ENCODE assay signal across 8 mouse cellular contexts in genomic region chr10:80827870-80828420, GRCm38 (mm10). TPM values are rescaled to one million over a fixed set of nuclear protein-coding genes. Genes with fewer than 3 reads are reported as not detected.
DNase-seq lines count a peak whose midpoint lies in the region; ATAC-seq and TF ChIP-seq lines count a peak whose summit lies in the region.

No protein-coding gene starts in this region.

- H3K4me3 ChIP-seq in heart, adult 2 months, result peak overlapping the region; percentile 98
- peak overlapping the region; percentile 93 for H3K4me3 ChIP-seq in ES-Bruce4 (ENCODE audit: low read depth, low read length)
- H3K4me3 ChIP-seq in heart, embryonic 15.5 days, result peak overlapping the region; percentile 82
- H3K4me3 ChIP-seq in liver, postnatal 0 days (ENCODE audit: low read depth, low read length), result peak overlapping the region; percentile 79

- H3K36me3 ChIP-seq in heart, adult 2 months (ENCODE audit: control insufficient read depth, insufficient read depth, low read length), result peaks cover 7% of the 10 kb centered on the region; the same call in 1 of the 2 replicates
- peaks cover 3% of the 10 kb centered on the region for H3K36me3 ChIP-seq in ES-Bruce4 (ENCODE audit: control insufficient read depth, insufficient read depth, low read length, poor library complexity, severe bottlenecking)
- H3K36me3 ChIP-seq in heart, embryonic 15.5 days, result peaks cover 19% of the 10 kb centered on the region
- H3K36me3 ChIP-seq in liver, postnatal 0 days (replicated peaks; ENCODE audit: insufficient read depth, low read length), result peaks cover 22% of the 10 kb centered on the region

- 46% methylated on average over 10 of the region's 10 CpGs for WGBS in heart, adult 2 months
- WGBS in heart, embryonic 15.5 days, result 62% methylated on average over 10 of the region's 10 CpGs
- WGBS in liver, postnatal 0 days (ENCODE audit: insufficient replicate concordance), result 74% methylated on average over 10 of the region's 10 CpGs

- peaks cover 7% of the 10 kb centered on the region for H3K79me2 ChIP-seq in heart, adult 2 months (replicated peaks; ENCODE audit: control insufficient read depth, insufficient read depth, low read length)

- peak overlapping the region; percentile 93 for H3K4me2 ChIP-seq in heart, embryonic 15.5 days
- H3K4me2 ChIP-seq in liver, postnatal 0 days (ENCODE audit: low read depth, low read length), result peak overlapping the region; percentile 96

- ATAC-seq in heart, embryonic 15.5 days (replicated peaks; ENCODE audit: insufficient number of reproducible peaks, insufficient read depth, low FRiP score, low read depth), result no peak
- ATAC-seq in liver, postnatal 0 days, result no peak

- no peak for TF ChIP-seq EP300 in heart, adult 2 months (IDR thresholded peaks at IDR 0.05; ENCODE audit: insufficient read depth, low read depth, low read length)
- TF ChIP-seq EP300 in ES-Bruce4 (IDR thresholded peaks at IDR 0.05; ENCODE audit: insufficient read depth, low read depth, low read length), result no peak
- TF ChIP-seq EP300 in liver, postnatal 0 days (IDR thresholded peaks at IDR 0.05; ENCODE audit: low read depth), result no peak

- no peak for DNase-seq in heart, adult 2 months
- DNase-seq in heart, postnatal 4 days, result no peak
- no peak for DNase-seq in liver, postnatal 0 days
- no peak for DNase-seq in spleen, postnatal 14 days (ENCODE audit: low spot score in 2 of 2)
- no peak for DNase-seq in kidney, postnatal 4 days
- DNase-seq in embryo, embryonic 9.5 days (ENCODE audit: extremely low spot score), result no peak

- no peaks in the 10 kb centered on the region for H3K27me3 ChIP-seq in heart, adult 2 months (ENCODE audit: control insufficient read depth, insufficient read depth, low read length)
- H3K27me3 ChIP-seq in ES-Bruce4 (ENCODE audit: control insufficient read depth, insufficient read depth, low read length, poor library complexity, severe bottlenecking), result no peaks in the 10 kb centered on the region
- no peaks in the 10 kb centered on the region for H3K27me3 ChIP-seq in heart, embryonic 15.5 days
- no peaks in the 10 kb centered on the region for H3K27me3 ChIP-seq in liver, postnatal 0 days (ENCODE audit: insufficient read depth, low read length)

- peaks cover 12% of the 10 kb centered on the region for H3K4me1 ChIP-seq in heart, adult 2 months (ENCODE audit: control insufficient read depth, insufficient read depth, low read length)
- H3K4me1 ChIP-seq in ES-Bruce4 (ENCODE audit: control insufficient read depth, insufficient read depth, low read length), result no peaks in the 10 kb centered on the region
- peaks cover 40% of the 10 kb centered on the region for H3K4me1 ChIP-seq in heart, embryonic 15.5 days (replicated peaks)
- peaks cover 47% of the 10 kb centered on the region for H3K4me1 ChIP-seq in liver, postnatal 0 days (ENCODE audit: insufficient read depth)

- H3K9me3 ChIP-seq in ES-Bruce4 (replicated peaks; ENCODE audit: control insufficient read depth, insufficient read depth, low read length, poor library complexity, severe bottlenecking), result no peaks in the 10 kb centered on the region
- no peaks in the 10 kb centered on the region for H3K9me3 ChIP-seq in heart, embryonic 15.5 days (replicated peaks)
- no peaks in the 10 kb centered on the region for H3K9me3 ChIP-seq in liver, postnatal 0 days (ENCODE audit: low read length)

- no peak for TF ChIP-seq CTCF in heart, adult 2 months (IDR thresholded peaks at IDR 0.05)
- no peak for TF ChIP-seq CTCF in ES-Bruce4 (IDR thresholded peaks at IDR 0.05; ENCODE audit: low read depth, low read length)
- no peak for TF ChIP-seq CTCF in liver, postnatal 0 days (IDR thresholded peaks at IDR 0.05; ENCODE audit: low read depth)

- no peak for TF ChIP-seq POLR2A in heart, adult 2 months (IDR thresholded peaks at IDR 0.05; ENCODE audit: insufficient read depth, low read depth, low read length)
- no peak for TF ChIP-seq POLR2A in ES-Bruce4 (IDR thresholded peaks at IDR 0.05; ENCODE audit: insufficient read depth, low read length)

- no peak overlapping the region; the same call in 1 of the 2 replicates for H3K27ac ChIP-seq in heart, adult 2 months
- H3K27ac ChIP-seq in ES-Bruce4 (ENCODE audit: insufficient read depth, low read length), result no peak overlapping the region
- no peak overlapping the region for H3K27ac ChIP-seq in heart, embryonic 15.5 days
- H3K27ac ChIP-seq in liver, postnatal 0 days (ENCODE audit: low read depth), result 0 out of 2 replicates have a peak overlapping the region, but pooled peaks have one; percentile 34

- intact Hi-C loops in heart, adult 2 months (cut with DNase I), result loop anchor here (2.0 kb wide), 1 partner anchor 29 kb away; the partner anchor contains the start of genes Plekhj1 and Sf3a2

- H3K9ac ChIP-seq in heart, adult 2 months (ENCODE audit: low read depth, low read length), result peak overlapping the region; percentile 92
- peak overlapping the region; percentile 88 for H3K9ac ChIP-seq in ES-Bruce4 (ENCODE audit: low read depth, poor library complexity, severe bottlenecking)
- peak overlapping the region; percentile 90 for H3K9ac ChIP-seq in heart, embryonic 15.5 days
- H3K9ac ChIP-seq in liver, postnatal 0 days (replicated peaks), result peak overlapping the region; percentile 87

RNA-seq across cellular contexts. Expression of gene Oaz1, which starts 1.5 kb away (rescaled TPM):
- total RNA-seq in heart, adult 2 months (2021), result 100 to 1,000 TPM; 850 to 914 TPM
- 1,001 and 1,201 TPM in 2 replicates for polyA plus RNA-seq in heart, adult 2 months (2012; rRNA removed)
- 1,000 to 10,000 TPM; 1,002 to 1,049 TPM for total RNA-seq in heart, postnatal 4 days (2021)
- 471 and 498 TPM in 2 replicates for polyA plus RNA-seq in ES-Bruce4 (2011; ENCODE audit: insufficient read depth, insufficient read length, low read depth, missing spikeins)
- 1,772 and 2,077 TPM in 2 replicates for polyA plus RNA-seq in heart, embryonic 15.5 days (2015; fragmentation: Nextera tagmentation; extraction: Ambion mirVana)
- polyA plus RNA-seq in liver, postnatal 0 days (2015; fragmentation: Nextera tagmentation; extraction: Ambion mirVana), result 1,017 and 1,029 TPM in 2 replicates

RNA-seq across cellular contexts. Expression of gene Jsrp1, which starts 14.6 kb away (rescaled TPM):
- 1 to 10 TPM in 1 of 2 experiments, under 1 TPM in 1; 0.25 to 1.1 TPM for total RNA-seq in heart, adult 2 months (2021)
- polyA plus RNA-seq in heart, adult 2 months (2012; rRNA removed), result 0.21 and 0.56 TPM in 2 replicates
- total RNA-seq in heart, postnatal 4 days (2021), result 1 to 10 TPM in 1 of 2 experiments, under 1 TPM in 1; 0.62 to 1.6 TPM
- 0.85 TPM in 1 of 2 replicates, not detected in the other for polyA plus RNA-seq in ES-Bruce4 (2011; ENCODE audit: insufficient read depth, insufficient read length, low read depth, missing spikeins)
- 4.0 and 5.1 TPM in 2 replicates for polyA plus RNA-seq in heart, embryonic 15.5 days (2015; fragmentation: Nextera tagmentation; extraction: Ambion mirVana)
- polyA plus RNA-seq in liver, postnatal 0 days (2015; fragmentation: Nextera tagmentation; extraction: Ambion mirVana), result 1.6 TPM in 1 of 2 replicates, not detected in the other

RNA-seq across cellular contexts. Expression of gene Lingo3, which starts 15.9 kb away (rescaled TPM):
- 10 to 100 TPM; 10.7 to 15.8 TPM for total RNA-seq in heart, adult 2 months (2021)
- 12.0 and 15.1 TPM in 2 replicates for polyA plus RNA-seq in heart, adult 2 months (2012; rRNA removed)
- 1 to 10 TPM; 1.8 to 2.5 TPM for total RNA-seq in heart, postnatal 4 days (2021)
- 1.2 and 2.4 TPM in 2 replicates for polyA plus RNA-seq in ES-Bruce4 (2011; ENCODE audit: insufficient read depth, insufficient read length, low read depth, missing spikeins)
- polyA plus RNA-seq in heart, embryonic 15.5 days (2015; fragmentation: Nextera tagmentation; extraction: Ambion mirVana), result 0.29 and 0.43 TPM in 2 replicates
- not detected in 2 replicates for polyA plus RNA-seq in liver, postnatal 0 days (2015; fragmentation: Nextera tagmentation; extraction: Ambion mirVana)

RNA-seq across cellular contexts. Expression of gene Amh, which starts 22.9 kb away (rescaled TPM):
- under 1 TPM; 0.18 TPM for total RNA-seq in heart, adult 2 months (2021)
- 0.15 and 0.25 TPM in 2 replicates for polyA plus RNA-seq in heart, adult 2 months (2012; rRNA removed)
- total RNA-seq in heart, postnatal 4 days (2021), result 1 to 10 TPM in 1 of 2 experiments, under 1 TPM in 1; 0.61 to 1.0 TPM
- polyA plus RNA-seq in ES-Bruce4 (2011; ENCODE audit: insufficient read depth, insufficient read length, low read depth, missing spikeins), result 0.40 TPM in 1 of 2 replicates, not detected in the other
- 0.16 and 0.19 TPM in 2 replicates for polyA plus RNA-seq in heart, embryonic 15.5 days (2015; fragmentation: Nextera tagmentation; extraction: Ambion mirVana)
- 0.06 TPM in 1 of 2 replicates, not detected in the other for polyA plus RNA-seq in liver, postnatal 0 days (2015; fragmentation: Nextera tagmentation; extraction: Ambion mirVana)

RNA-seq across cellular contexts. Expression of gene Lsm7, which starts 27.1 kb away (rescaled TPM):
- 10 to 100 TPM; 19.4 to 23.2 TPM for total RNA-seq in heart, adult 2 months (2021)
- polyA plus RNA-seq in heart, adult 2 months (2012; rRNA removed), result 74.9 and 79.9 TPM in 2 replicates
- 10 to 100 TPM; 29.9 to 35.0 TPM for total RNA-seq in heart, postnatal 4 days (2021)
- polyA plus RNA-seq in ES-Bruce4 (2011; ENCODE audit: insufficient read depth, insufficient read length, low read depth, missing spikeins), result 105 and 135 TPM in 2 replicates
- 153 and 154 TPM in 2 replicates for polyA plus RNA-seq in heart, embryonic 15.5 days (2015; fragmentation: Nextera tagmentation; extraction: Ambion mirVana)
- polyA plus RNA-seq in liver, postnatal 0 days (2015; fragmentation: Nextera tagmentation; extraction: Ambion mirVana), result 104 and 108 TPM in 2 replicates
